Mouse (Mus musculus) heart, postnatal 14 days (tissue): Measurements from ENCODE around the gene Kctd15. TPM values are rescaled to one million over a fixed set of nuclear protein-coding genes. Genes with fewer than 3 reads are reported as not detected.

Experiments
- total RNA-seq, 2 experiments: library from RNA; stranded (reverse); gene quantifications; 2 replicates each; pipeline ENCODE4 v1.2.3; 2021

The Kctd15 gene
- total RNA-seq, 2 experiments from 2014 or later, result 3.3 to 4.0 TPM

Other genes with a start within 250 kb of the Kctd15 start
- under 1 TPM in 1 of 2 experiments, not detected in 1; 0.37 TPM for gene Chst8, start 156.0 kb upstream of the Kctd15 start, total RNA-seq